Mouse (Mus musculus): Measurements from ENCODE around the gene Capza1. TPM values are rescaled to one million over a fixed set of nuclear protein-coding genes. Genes with fewer than 3 reads are reported as not detected.
"Not testable (repeated sequence)": the region's sequence is repeated elsewhere in the genome, so short reads cannot be mapped to it uniquely, and the experiment has no call there.

Gene Capza1
- polyA plus RNA-seq, 1 experiment: 26.2 TPM

- DNase-seq (ENCODE audit: low read depth): no peak
These were observed 46.8 kb downstream of the Capza1 start for GRCm38 (mm10) chr3:104817481-104817990.

GRCm38 (mm10) chr3:104816130-104816529 is 48.2 kb downstream of the Capza1 start:
- DNase-seq (ENCODE audit: low read depth): no peak

DNA sequence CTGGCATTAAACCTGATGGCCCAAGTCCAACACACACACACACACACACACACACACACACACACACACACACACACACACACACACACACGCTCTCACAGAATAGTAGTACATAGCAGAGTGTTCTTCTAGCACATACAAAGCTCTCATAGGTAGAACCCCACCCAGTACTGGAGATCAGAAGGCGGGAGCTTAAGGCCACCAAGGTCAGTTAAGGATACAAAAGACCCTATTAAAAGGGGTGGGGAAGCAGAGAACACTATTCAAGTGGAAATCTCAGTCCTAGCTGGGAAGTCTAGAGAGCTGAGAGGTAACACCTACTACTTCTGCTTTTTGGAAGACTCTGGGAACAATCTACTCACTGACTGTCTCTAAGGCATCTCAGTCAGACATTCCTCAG is 49.0 kb downstream of the Capza1 start:
- no peak for DNase-seq (ENCODE audit: low read depth)

GRCm38 (mm10) chr3:104814746-104815145 is 49.6 kb downstream of the Capza1 start:
- DNase-seq (ENCODE audit: low read depth): no peak

DNA sequence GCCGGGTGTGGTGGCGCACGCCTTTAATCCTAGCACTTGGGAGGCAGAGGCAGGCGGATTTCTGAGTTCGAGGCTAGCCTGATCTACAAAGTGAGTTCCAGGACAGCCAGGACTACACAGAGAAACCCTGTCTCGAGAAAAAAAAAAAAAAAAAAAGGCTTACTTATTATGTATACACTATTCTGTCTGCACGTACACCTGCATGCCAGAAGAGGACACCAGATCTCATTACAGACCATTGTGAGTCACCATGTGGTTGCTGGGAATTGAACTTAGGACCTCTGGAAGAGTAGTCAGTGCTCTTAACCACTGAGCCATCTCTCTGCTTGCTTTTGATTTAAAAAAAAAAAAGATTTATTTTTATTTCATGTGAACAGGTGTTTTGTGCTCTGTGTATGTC is 51.1 kb downstream of the Capza1 start:
- DNase-seq (ENCODE audit: low read depth): not testable (repeated sequence)

GRCm38 (mm10) chr3:104812254-104812653 is 52.1 kb downstream of the Capza1 start:
- no peak for DNase-seq (ENCODE audit: low read depth)

DNA sequence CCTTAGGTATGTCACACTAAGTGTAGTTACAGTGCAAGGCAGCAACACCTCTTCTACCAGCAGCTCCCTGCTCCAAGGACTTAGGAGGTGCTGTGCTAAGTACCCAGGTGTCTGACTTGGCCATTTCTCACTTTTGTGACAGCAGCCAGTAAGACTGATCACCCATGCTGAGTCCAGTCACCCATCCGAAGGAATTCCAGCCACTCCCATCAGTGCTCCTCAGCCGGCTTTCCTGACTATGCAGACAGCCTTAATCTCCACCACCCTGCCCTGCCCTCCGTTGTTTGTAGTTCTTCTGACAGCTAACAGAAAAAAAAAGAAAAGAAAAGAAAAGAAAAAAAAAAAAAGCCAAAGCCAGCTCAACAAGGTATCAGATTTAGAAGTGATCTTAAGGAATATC is 52.6 kb downstream of the Capza1 start:
- DNase-seq (ENCODE audit: low read depth): no peak

DNA sequence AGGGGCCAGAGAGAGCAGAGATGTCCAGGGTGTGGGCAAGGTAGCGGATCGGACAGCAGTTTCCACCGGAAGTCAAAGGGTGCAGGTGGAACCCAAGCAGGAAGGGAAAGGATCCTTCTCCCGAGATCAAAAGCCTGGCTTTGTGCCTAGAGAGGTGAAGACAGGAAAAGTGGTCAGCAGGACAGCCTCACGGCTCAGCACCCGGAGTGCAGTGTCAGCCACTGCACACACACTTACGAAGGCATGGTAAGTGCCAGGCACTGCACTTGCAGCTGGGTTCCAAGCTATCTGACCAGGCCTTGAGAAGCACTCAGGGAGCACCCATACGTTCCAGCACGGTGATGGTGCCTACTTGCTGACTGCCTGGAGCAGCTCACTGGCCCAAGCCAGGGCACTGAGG is 58.8 kb downstream of the Capza1 start:
- DNase-seq (ENCODE audit: low read depth): no peak

DNA sequence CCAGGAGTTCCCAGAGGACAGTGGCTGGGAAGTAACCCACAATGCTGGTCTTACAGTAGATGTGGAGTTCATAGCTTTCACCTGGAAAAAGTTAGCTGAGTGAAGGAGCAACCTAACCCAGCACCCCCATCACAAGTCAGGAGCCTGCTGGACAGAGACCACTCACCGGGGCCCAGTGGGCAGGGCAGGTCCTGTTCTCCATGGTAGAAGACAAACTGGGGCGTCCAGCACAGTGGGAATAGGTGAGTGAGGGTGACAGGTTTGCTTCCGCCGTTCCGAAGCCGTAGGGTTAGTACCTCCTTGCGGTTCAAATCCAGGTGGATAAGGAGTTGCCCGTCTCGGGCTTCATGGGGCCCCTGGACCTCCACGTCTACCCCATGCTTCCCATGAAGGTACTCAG is 60.0 kb downstream of the Capza1 start:
- no peak for DNase-seq (ENCODE audit: low read depth)

DNA sequence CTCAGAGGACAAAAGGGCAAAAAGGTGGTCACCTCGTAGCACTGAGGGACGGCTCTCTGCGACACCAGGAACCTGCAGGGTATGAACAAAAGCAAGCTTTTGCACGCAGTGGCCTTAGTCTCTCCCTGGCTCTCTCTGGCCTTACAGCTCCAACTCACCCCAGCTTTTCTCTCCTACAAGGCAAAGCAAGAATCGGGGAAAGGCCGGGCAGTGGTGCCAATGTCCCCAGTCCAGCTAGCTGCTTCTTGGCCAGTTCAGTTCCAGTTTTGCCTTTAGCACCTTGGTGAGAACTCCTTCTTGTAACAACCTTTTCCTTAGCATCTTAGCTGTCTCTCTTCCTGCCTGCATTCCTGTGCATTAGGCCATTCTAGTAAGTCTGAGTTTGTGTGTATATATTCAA is 62.8 kb downstream of the Capza1 start:
- no peak for DNase-seq (ENCODE audit: low read depth)

- DNase-seq (ENCODE audit: low read depth): no peak
These were observed 63.6 kb downstream of the Capza1 start for GRCm38 (mm10) chr3:104800681-104801080.

DNA sequence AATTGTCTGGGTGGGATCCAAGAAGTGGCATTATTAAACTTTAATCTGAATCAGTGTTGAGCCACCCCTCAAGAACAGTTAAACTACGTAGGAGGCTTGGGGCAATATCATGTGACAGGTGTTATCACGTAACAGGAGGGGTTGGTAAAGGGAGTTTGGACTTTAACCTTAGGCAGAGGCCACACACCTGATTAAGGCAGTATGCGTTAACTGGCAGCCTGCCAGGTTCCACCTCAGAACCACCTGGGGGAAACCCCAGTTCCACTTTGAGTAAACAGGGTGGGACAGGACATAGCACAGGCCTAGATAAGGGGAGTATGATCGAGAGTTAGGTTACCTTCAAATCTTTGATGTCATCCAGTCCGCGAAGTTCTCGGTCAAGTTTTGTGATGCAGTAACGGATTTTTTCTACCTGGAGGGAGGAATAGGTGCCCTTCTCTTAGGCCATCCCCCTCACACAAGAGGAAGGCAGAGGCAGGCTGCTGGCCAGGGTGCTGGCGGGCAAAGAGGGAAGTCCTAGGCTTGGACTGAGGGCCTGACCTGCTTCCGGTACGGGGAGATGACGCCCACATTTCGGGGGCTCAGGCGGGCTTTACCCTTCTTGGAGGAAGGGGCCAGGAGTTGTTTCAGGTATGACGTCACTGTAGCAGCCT is 67.7 kb downstream of the Capza1 start:
- no peak for DNase-seq (ENCODE audit: low read depth)

DNA sequence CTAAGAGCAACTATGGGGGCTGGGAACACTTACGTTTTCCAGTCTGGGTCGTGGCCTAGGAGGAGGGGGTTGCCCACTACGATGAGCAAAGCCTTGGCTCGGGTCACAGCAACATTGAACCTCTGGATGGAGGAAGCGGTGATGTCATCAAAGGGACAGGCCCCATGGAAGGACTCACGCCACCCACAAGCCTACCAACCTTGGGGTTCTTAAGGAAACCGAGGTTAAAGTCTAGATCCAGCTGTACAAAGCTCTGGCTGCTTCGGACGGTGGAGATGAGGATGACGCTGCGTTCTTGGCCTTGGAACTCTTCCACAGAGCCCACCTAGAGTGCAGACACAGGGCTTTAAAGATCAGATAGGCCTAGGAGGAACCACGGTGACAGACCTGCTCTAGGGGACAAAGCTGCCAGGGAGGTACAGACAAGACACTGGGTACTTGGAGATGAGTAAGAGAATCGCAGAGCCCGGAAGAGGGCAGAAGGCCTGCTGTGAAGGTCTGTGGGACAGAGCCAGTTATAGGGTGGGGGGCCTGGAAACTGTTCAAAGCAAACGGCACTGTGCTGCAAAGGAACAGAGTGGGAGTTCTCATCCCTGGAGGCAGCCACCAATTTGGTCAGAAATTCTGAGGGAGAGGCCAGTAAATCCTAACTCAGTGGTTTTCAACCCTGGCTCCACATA is 68.5 kb downstream of the Capza1 start:
- no peak for DNase-seq (ENCODE audit: low read depth)

DNA sequence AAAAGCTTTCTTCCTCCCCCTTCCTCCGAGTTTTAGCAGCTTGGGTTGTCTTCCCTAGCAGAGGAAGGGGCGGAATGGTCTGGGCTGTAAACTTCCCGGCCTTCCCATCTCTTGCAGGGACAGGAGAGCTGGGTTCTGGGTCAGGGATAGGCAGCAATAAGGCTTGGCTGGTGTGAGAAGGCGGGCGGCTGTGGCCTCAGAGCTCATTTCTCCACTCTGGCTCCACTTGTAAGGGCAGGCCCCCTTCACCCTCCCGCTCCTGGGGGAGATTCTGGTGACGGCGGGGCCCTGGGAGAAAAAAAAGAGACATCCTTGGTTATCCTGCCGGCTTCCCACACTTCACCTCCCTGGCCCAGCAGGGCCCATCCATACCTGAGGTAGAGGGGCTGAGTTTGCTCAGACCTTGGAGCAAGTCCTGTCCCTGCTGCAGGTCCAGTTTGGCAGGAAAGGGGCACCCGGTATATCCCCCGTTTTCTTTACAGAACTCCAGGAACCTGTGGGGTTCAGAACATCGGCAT is 69.3 kb downstream of the Capza1 start:
- DNase-seq (ENCODE audit: low read depth): no peak

GRCm38 (mm10) chr3:104793871-104794828 is 70.2 kb downstream of the Capza1 start:
- DNase-seq (ENCODE audit: low read depth): no peak

GRCm38 (mm10) chr3:104792360-104793270 is 71.7 kb downstream of the Capza1 start:
- DNase-seq (ENCODE audit: low read depth): no peak

- no peak for DNase-seq (ENCODE audit: low read depth)
These were observed 72.6 kb downstream of the Capza1 start for GRCm38 (mm10) chr3:104791671-104792070.

DNA sequence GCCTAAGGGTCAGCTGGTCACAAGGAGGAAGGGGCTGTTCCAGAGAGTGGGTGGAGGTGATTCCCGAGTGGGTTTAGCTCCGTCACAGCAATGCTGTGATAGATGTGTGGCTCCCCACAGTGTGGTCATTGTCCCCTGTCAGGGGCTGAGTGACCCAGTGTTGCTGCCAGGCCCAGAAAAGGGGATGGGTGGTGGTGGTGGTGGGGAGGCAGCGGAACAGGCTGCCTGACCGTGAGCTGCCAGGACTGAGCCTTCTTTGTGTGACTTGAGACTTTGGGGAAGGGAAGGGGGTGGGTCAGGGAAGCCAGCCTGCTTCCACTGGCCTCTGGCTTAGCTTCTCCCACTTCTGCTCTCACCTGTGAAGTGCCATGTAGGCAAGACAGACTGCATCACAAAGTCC is 73.3 kb downstream of the Capza1 start:
- no peak for DNase-seq (ENCODE audit: low read depth)

- DNase-seq (ENCODE audit: low read depth): no peak
These were observed 73.8 kb downstream of the Capza1 start for GRCm38 (mm10) chr3:104790401-104790937.

DNA sequence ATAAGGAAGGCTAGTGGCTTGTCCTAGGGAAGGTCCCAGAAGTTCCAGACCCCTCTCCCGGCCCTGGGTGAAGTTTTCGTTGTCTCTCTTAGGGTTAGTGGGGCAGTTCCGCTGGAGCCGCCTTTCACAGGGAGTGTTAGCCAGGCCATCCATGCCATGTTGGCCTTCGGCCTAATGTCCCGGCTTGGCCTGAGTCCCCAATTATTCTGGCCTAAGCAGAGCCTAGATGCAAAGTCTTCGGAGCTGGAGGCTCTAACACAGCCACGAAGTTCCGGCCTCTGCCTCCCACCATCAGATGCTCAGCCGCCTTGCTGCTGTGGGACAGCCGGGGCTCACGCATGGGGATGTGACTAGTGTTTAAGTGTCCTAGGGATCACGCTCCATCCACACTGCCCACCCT is 74.5 kb downstream of the Capza1 start:
- no peak for DNase-seq (ENCODE audit: low read depth)

DNA sequence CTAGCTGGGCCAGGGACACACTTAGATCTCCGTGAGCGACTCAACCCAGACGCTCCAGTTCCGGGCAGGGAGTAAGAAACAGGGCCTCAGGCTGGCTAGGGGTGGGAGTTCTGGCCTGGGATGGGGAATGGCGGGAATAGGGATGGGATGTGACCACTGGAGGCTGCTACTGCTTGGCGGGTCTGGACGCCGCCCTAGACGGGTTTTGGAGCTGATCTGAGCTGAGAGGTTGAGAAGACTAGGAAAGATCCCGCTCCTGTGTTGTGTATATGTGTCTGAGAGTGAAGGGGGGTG is 75.0 kb downstream of the Capza1 start:
- no peak for DNase-seq (ENCODE audit: low read depth)
